Comparison of ENCODE assay signal across 10 mouse cellular contexts in the genomic region with DNA sequence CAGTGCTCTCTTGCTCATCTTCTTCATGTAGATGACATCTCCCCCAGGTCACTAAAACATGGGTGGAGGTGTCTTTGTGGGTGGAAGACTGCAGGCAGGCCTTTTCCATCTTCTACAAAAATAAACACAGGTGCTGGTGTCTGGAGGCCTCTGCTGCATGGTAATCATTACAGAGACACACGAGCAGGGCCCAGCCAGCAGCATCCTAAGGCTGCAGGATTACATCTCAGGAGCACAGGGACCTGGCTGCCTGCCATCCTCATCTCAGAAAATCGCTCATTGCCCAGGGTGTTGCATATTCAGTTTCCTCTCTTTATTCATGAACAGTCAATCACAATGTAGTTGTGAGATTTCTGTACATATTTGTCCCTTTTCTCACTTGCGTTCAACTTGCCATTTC. TPM values are rescaled to one million over a fixed set of nuclear protein-coding genes. Genes with fewer than 3 reads are reported as not detected.
DNase-seq lines count a peak whose midpoint lies in the region; ATAC-seq and TF ChIP-seq lines count a peak whose summit lies in the region.
"Had no signal": no experiment of that assay in that cellular context is flagged by ENCODE, and none has a peak within 500 bp of the region (broad histone marks: within the 10 kb centered on the region; RNA-seq: fewer than 3 reads in every experiment).

No protein-coding gene starts in this region.

- H3K27me3 ChIP-seq in hindbrain, postnatal 0 days (ENCODE audit: insufficient read depth, low read length), result no peaks in the 10 kb centered on the region
- no peaks in the 10 kb centered on the region for H3K27me3 ChIP-seq in hindbrain, embryonic 14.5 days (ENCODE audit: control insufficient read depth, insufficient read depth, low read length)
- no peaks in the 10 kb centered on the region for H3K27me3 ChIP-seq in lung, embryonic 14.5 days (ENCODE audit: insufficient read depth, low read length)

- DNase-seq in hindbrain, postnatal 0 days (ENCODE audit: low spot score), result peak; percentile 41
- DNase-seq in hindbrain, embryonic 14.5 days (ENCODE audit: low spot score), result no peak
- DNase-seq in lung, embryonic 14.5 days, result peak; percentile 32
- no peak for DNase-seq in lung, postnatal 14 days
- DNase-seq in left cerebral cortex, postnatal 14 days (ENCODE audit: low spot score in 2 of 2), result peak; percentile 28 to 51
- peak; percentile 68 for DNase-seq in right cerebral cortex, postnatal 4 days
- no peak for DNase-seq in cerebellum, adult 9-11 months
- DNase-seq: heart, postnatal 14 days had no signal

- TF ChIP-seq CTCF in hindbrain, postnatal 0 days (IDR thresholded peaks at IDR 0.05; ENCODE audit: low read depth), result no peak
- TF ChIP-seq CTCF in lung, embryonic 14.5 days (IDR thresholded peaks at IDR 0.05; ENCODE audit: low read depth), result no peak

- no peak for ATAC-seq in hindbrain, postnatal 0 days
- no peak; the same call in 1 of the 2 replicates for ATAC-seq in hindbrain, embryonic 14.5 days (ENCODE audit: low FRiP score)
- no peak for ATAC-seq in lung, embryonic 14.5 days (ENCODE audit: insufficient read depth)

- no peak overlapping the region for H3K4me2 ChIP-seq in hindbrain, postnatal 0 days (ENCODE audit: low read depth, low read length)
- H3K4me2 ChIP-seq in hindbrain, embryonic 14.5 days (replicated peaks), result no peak overlapping the region
- H3K4me2 ChIP-seq in lung, embryonic 14.5 days, result no peak overlapping the region

- WGBS in hindbrain, postnatal 0 days, result 34% methylated on average over 3 of the region's 3 CpGs
- 51% methylated on average over 3 of the region's 3 CpGs for WGBS in hindbrain, embryonic 14.5 days
- 43% methylated on average over 3 of the region's 3 CpGs for WGBS in lung, embryonic 14.5 days

- no peaks in the 10 kb centered on the region for H3K9me3 ChIP-seq in hindbrain, postnatal 0 days (ENCODE audit: low read length)
- H3K9me3 ChIP-seq in hindbrain, embryonic 14.5 days (ENCODE audit: control insufficient read depth, low read length), result no peaks in the 10 kb centered on the region
- H3K9me3 ChIP-seq in lung, embryonic 14.5 days (ENCODE audit: low read depth, low read length), result no peaks in the 10 kb centered on the region

- H3K4me1 ChIP-seq in hindbrain, postnatal 0 days (ENCODE audit: insufficient read depth, low read length), result no peaks in the 10 kb centered on the region
- no peaks in the 10 kb centered on the region for H3K4me1 ChIP-seq in hindbrain, embryonic 14.5 days (replicated peaks; ENCODE audit: control insufficient read depth, insufficient read depth, low read length)
- H3K4me1 ChIP-seq in lung, embryonic 14.5 days (ENCODE audit: insufficient read depth), result no peaks in the 10 kb centered on the region

- H3K36me3 ChIP-seq in hindbrain, postnatal 0 days (ENCODE audit: insufficient read depth, low read length), result no peaks in the 10 kb centered on the region
- no peaks in the 10 kb centered on the region for H3K36me3 ChIP-seq in hindbrain, embryonic 14.5 days (replicated peaks; ENCODE audit: control insufficient read depth, insufficient read depth)
- H3K36me3 ChIP-seq in lung, embryonic 14.5 days (ENCODE audit: insufficient read depth), result no peaks in the 10 kb centered on the region

- H3K4me3 ChIP-seq in hindbrain, postnatal 0 days (ENCODE audit: low read length), result no peak overlapping the region
- H3K4me3 ChIP-seq in hindbrain, embryonic 14.5 days (replicated peaks; ENCODE audit: low read length), result no peak overlapping the region
- H3K4me3 ChIP-seq in lung, embryonic 14.5 days (ENCODE audit: low read depth, low read length), result no peak overlapping the region

- no peak overlapping the region for H3K9ac ChIP-seq in hindbrain, postnatal 0 days (replicated peaks; ENCODE audit: low read length)
- no peak overlapping the region for H3K9ac ChIP-seq in hindbrain, embryonic 14.5 days
- H3K9ac ChIP-seq in lung, embryonic 14.5 days, result no peak overlapping the region

- intact Hi-C loops in left cerebral cortex, postnatal 14 days (cut with DNase I), result no loop called here

- no peak overlapping the region for H3K27ac ChIP-seq in hindbrain, postnatal 0 days
- no peak overlapping the region for H3K27ac ChIP-seq in hindbrain, embryonic 14.5 days
- no peak overlapping the region for H3K27ac ChIP-seq in lung, embryonic 14.5 days (ENCODE audit: low read depth)

RNA-seq across cellular contexts. Expression of a gene that starts 56.5 kb away (rescaled TPM):
- total RNA-seq in hindbrain, postnatal 0 days (2014; rRNA removed), result 15.1 and 17.8 TPM in 2 replicates
- polyA plus RNA-seq in hindbrain, postnatal 0 days (2015; fragmentation: Nextera tagmentation; extraction: Ambion mirVana), result 10.1 and 11.4 TPM in 2 replicates
- 15.3 and 15.7 TPM in 2 replicates for polyA plus RNA-seq in hindbrain, embryonic 14.5 days (2014; fragmentation: Nextera tagmentation; extraction: Ambion mirVana)
- polyA plus RNA-seq in lung, embryonic 14.5 days (2014; fragmentation: Nextera tagmentation; extraction: Ambion mirVana), result 10.8 and 13.5 TPM in 2 replicates
- 10 to 100 TPM; 69.5 to 77.8 TPM for total RNA-seq in left cerebral cortex, postnatal 14 days (2021)
- total RNA-seq: granulocyte monocyte progenitor cell, adult 5-6 weeks; megakaryocyte progenitor cell, adult 5-6 weeks had no signal

Comparison
In these comparisons a context has a peak if more than half of its experiments do, and no peak if none do; other contexts are left out.
1. DNase-seq: peak in hindbrain, postnatal 0 days (single experiment), lung, embryonic 14.5 days (single experiment), left cerebral cortex, postnatal 14 days (2 of 2) and right cerebral cortex, postnatal 4 days (single experiment); none in hindbrain, embryonic 14.5 days (single experiment), lung, postnatal 14 days (single experiment) and cerebellum, adult 9-11 months (single experiment).